Mouse (Mus musculus) cortical plate, adult 2 months (tissue): ENCODE measurements around the gene Gse1.

Experiments
- CTCF ChIP-seq: fragments of 200-500 bp; IDR thresholded peaks from 2 replicates; pipeline ENCODE4 v1.5.1; 2011; ENCODE audit warnings: mild to moderate bottlenecking, control low read depth, low read length; ENCODE audit not compliant: insufficient read depth; ENCODE audit errors: extremely low read depth
- POLR2A ChIP-seq: fragments of 200-500 bp; IDR thresholded peaks from 2 replicates; pipeline ENCODE4 v1.6.1; 2011; ENCODE audit warnings: mild to moderate bottlenecking, low read length, control low read depth; ENCODE audit not compliant: insufficient read depth; ENCODE audit errors: extremely low read depth

DNA sequence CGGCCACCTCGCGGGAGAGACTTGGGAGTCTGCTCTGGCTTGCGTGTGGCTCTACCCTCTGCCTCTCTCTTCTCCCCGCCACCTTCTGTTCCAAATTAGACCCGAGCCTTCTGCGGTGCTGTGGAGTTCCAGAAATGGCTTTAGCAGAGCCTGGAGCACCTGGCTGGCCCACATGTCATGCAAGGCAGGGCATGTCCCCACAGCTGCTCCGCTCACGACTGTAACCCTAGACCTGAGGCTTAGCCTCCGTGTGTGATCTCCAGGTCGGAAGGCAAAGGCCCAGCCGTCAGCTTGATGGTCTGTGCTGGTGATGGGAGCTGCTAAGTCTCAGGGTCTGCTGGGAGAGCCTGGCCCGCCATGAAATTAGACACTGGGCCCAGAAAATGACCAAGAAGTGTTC lies 30.9 kb downstream of the Gse1 start:
- no peak for TF ChIP-seq CTCF
- TF ChIP-seq POLR2A = no peak
